Mouse (Mus musculus) limb, embryonic 12.5 days (tissue): ENCODE data around the gene D630039A03Rik. TPM values are rescaled to one million over a fixed set of nuclear protein-coding genes. Genes with fewer than 3 reads are reported as not detected.
A peak's percentile ranks its signal among the peaks of the same experiment; 100 is the strongest.

Experiments
- ATAC-seq: fragments of 200-750 bp; cut with Nextera tagmentation; 2 replicates; pipeline ENCODE4 v1.8.0; 2017; ENCODE audit warnings: low read depth, moderate TSS enrichment; ENCODE audit not compliant: insufficient number of reproducible peaks, insufficient read depth, low FRiP score, low TSS enrichment
- H3K27ac ChIP-seq: fragments of 300-500 bp; sonication (generic); 2 replicates; pipeline ENCODE4 v1.5.1; 2016; ENCODE audit warnings: mild to moderate bottlenecking, moderate library complexity
- H3K27me3 ChIP-seq: fragments of 300-500 bp; sonication (generic); 2 replicates; pipeline ENCODE4 v1.6.1; 2016; ENCODE audit warnings: mild to moderate bottlenecking, moderate library complexity
- H3K36me3 ChIP-seq: fragments of 300-500 bp; sonication (generic); 2 replicates; pipeline ENCODE4 v1.6.1; 2016; ENCODE audit warnings: mild to moderate bottlenecking, moderate library complexity
- H3K4me1 ChIP-seq: fragments of 300-500 bp; sonication (generic); replicated peaks from 2 replicates; pipeline ENCODE4 v1.6.1; 2016
- H3K4me2 ChIP-seq: fragments of 300-500 bp; sonication (generic); 2 replicates; pipeline ENCODE4 v1.6.1; 2016; ENCODE audit warnings: mild to moderate bottlenecking, moderate library complexity
- H3K4me3 ChIP-seq: fragments of 300-500 bp; sonication (generic); replicated peaks from 2 replicates; pipeline ENCODE4 v1.5.1; 2016; ENCODE audit warnings: mild to moderate bottlenecking
- H3K9ac ChIP-seq: fragments of 300-500 bp; sonication (generic); replicated peaks from 2 replicates; pipeline ENCODE4 v1.6.1; 2016; ENCODE audit warnings: mild to moderate bottlenecking, moderate library complexity
- H3K9me3 ChIP-seq: fragments of 300-500 bp; sonication (generic); 2 replicates; pipeline ENCODE4 v1.6.1; 2016; ENCODE audit warnings: mild to moderate bottlenecking, moderate library complexity
- WGBS: fragments of 180-500 bp; shearing (Covaris S2); methylation state at CpG from one replicate; pipeline ENCODE4 v1.1.7; 2016; 5-methylcytosine and 5-hydroxymethylcytosine counted together
- polyA plus RNA-seq: library from polyadenylated mRNA; unstranded; fragments of >200 nt; fragmentation: Nextera tagmentation; extraction: Ambion mirVana; gene quantifications from 2 replicates; pipeline ENCODE4 v1.2.1, GENCODE M21; 2016

Gene D630039A03Rik
- polyA plus RNA-seq, 1 experiment from 2014 or later: 0.33 TPM

DNA sequence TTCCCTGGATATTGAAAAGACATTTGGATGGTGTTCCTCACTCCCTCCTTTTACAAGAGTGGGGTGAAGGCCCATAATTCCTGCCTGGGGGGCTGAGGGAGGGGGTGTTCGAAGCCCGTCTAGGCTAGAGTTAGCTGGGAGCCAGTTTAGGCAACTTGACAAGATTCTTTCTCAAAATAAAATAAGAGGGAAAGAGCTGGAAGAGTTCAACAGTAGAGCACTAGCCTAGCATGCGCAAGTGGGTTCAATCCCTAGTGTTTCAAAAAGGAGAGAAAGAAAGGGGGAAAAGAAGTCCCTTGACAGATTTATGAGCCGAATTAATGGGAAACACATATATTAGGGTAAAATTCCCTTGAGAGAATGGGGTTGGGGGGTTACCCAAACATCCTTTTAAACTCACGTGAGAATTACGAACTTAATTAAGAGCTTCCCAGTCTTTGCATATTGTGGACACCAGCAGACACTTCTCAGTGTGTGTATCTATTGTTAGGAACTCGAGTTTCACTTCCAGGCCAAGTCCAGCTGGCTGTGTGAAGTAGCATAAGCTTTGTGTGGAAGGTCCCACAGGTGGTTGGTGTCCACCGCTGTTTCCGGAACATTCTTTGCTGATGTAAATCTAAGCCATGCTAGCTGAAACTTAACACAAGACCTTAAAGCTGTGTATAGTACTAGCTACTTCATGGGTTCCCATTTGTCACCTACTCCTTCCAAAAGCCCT is 53.7 kb downstream of the D630039A03Rik start:
- ATAC-seq: no peak
- H3K4me1 ChIP-seq: peaks cover 34% of the 10 kb centered on the region
- no peaks in the 10 kb centered on the region for H3K27me3 ChIP-seq
- H3K9me3 ChIP-seq: no peaks in the 10 kb centered on the region
- peaks cover 24% of the 10 kb centered on the region for H3K36me3 ChIP-seq
- no peak overlapping the region for H3K4me3 ChIP-seq
- H3K4me2 ChIP-seq: no peak overlapping the region
- H3K9ac ChIP-seq: no peak overlapping the region
- 68% methylated on average over 9 of the region's 9 CpGs for WGBS
- H3K27ac ChIP-seq: peak overlapping the region; percentile 46; the same call in 1 of the 2 replicates

DNA sequence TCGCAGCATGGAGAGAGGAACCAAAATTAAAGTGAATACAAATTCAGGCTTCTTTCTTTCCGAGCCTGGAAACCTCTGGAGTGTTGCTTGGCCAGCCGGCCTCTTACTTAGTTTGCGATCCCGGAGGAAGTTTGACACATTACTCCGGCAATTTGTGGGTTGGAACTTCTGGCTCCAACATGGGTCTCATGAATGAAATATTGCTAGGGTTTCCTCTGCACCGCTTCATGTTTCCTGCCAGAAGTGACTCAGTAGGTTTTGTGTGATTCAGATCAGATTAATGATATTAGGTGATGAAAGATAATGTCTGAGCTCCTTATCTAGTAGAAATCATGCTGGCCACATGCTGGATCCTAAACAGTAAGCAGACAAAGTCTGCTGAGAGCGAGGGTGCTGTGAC is 54.2 kb downstream of the D630039A03Rik start:
- Histone ChIP-seq H3K9ac (no peak overlapping the region), H3K27ac (peak overlapping the region; percentile 46; the same call in 1 of the 2 replicates), H3K4me2 (no peak overlapping the region), H3K4me1 (peaks cover 34% of the 10 kb centered on the region), H3K36me3 (peaks cover 30% of the 10 kb centered on the region), H3K9me3 (no peaks in the 10 kb centered on the region), H3K4me3 (no peak overlapping the region), H3K27me3 (no peaks in the 10 kb centered on the region)
- 60% methylated on average over 8 of the region's 8 CpGs for WGBS
- ATAC-seq: no peak

DNA sequence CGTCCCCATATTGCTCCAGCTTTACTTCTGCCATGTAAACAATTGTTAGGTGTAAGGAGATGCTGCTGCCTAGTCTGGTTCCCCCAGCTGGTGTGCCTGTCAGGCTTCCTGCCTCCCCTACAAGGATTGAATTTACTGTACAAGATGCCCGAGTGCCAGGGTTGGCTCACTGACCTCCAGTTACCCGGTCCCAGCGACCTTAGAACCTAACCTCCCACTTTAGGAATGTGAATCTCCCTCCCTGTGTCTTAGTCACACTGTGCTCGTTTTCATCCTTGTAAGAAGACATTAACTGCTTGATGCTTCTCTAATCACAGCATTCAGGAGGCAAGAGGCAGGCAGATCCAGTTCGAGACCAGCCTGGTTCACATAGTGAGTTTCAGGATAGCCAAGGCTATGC is 54.9 kb downstream of the D630039A03Rik start:
- ATAC-seq: no peak
- Histone ChIP-seq H3K36me3 (peaks cover 37% of the 10 kb centered on the region), H3K27me3 (no peaks in the 10 kb centered on the region), H3K4me2 (no peak overlapping the region), H3K27ac (no peak overlapping the region), H3K4me1 (peaks cover 27% of the 10 kb centered on the region), H3K4me3 (no peak overlapping the region), H3K9ac (no peak overlapping the region), H3K9me3 (no peaks in the 10 kb centered on the region)
- WGBS: 71% methylated on average over 6 of the region's 6 CpGs

DNA sequence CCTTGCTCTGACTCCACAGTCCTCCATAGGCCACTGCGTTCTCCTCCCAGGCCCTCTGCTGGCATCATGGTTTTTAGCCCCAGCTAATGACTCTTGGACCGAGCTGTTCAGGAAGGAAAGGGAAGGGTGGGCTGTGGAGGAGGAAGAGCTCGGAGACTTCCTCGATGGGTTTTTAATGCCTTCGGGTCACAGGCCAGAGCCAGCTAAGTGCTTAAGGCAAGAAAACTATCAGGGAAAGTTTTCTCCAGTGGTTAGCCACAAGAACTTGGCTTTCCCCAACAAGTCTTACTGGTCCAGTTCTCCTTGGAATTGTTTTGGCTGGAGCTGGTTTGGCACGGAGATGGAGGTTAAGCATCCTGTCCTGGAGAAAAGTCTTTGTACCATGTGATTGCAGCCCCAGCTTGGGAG is 55.9 kb downstream of the D630039A03Rik start:
- peaks cover 47% of the 10 kb centered on the region for H3K36me3 ChIP-seq

More for the DNA sequence above, 55.9 kb downstream of the D630039A03Rik start:
- Histone ChIP-seq H3K4me2 (no peak overlapping the region), H3K9me3 (no peaks in the 10 kb centered on the region), H3K4me1 (peaks cover 19% of the 10 kb centered on the region), H3K27me3 (no peaks in the 10 kb centered on the region), H3K27ac (no peak overlapping the region), H3K4me3 (no peak overlapping the region), H3K9ac (no peak overlapping the region)
- WGBS: 85% methylated on average over 6 of the region's 6 CpGs
- ATAC-seq: no peak

Other genes starting within 250 kb of the D630039A03Rik start
- 25.4 and 32.0 TPM in 2 replicates for gene Akap2, start 198.6 kb downstream of the D630039A03Rik start, polyA plus RNA-seq
- gene Txn1, start 40.1 kb upstream of the D630039A03Rik start, polyA plus RNA-seq: 427 and 450 TPM in 2 replicates
- gene Txndc8, start 92.8 kb upstream of the D630039A03Rik start, polyA plus RNA-seq: not detected in 2 replicates